Mouse (Mus musculus) forebrain, embryonic 12.5 days (tissue): ENCODE data around the gene Ppbp. TPM values are rescaled to one million over a fixed set of nuclear protein-coding genes. Genes with fewer than 3 reads are reported as not detected.
A peak's percentile ranks its signal among the peaks of the same experiment; 100 is the strongest.

Source experiments
- ATAC-seq: fragments of 200-750 bp; cut with Nextera tagmentation; 2 replicates; pipeline ENCODE4 v1.8.0; 2017; ENCODE audit warnings: moderate TSS enrichment; ENCODE audit not compliant: low FRiP score
- H3K27ac ChIP-seq: fragments of 300-500 bp; sonication (generic); 2 replicates; pipeline ENCODE4 v1.5.1; 2016; ENCODE audit warnings: mild to moderate bottlenecking
- H3K27me3 ChIP-seq: fragments of 300-500 bp; sonication (generic); 2 replicates; pipeline ENCODE4 v1.6.1; 2016; ENCODE audit warnings: mild to moderate bottlenecking
- H3K36me3 ChIP-seq: fragments of 300-500 bp; sonication (generic); replicated peaks from 2 replicates; pipeline ENCODE4 v1.6.1; 2016; ENCODE audit warnings: mild to moderate bottlenecking
- H3K4me1 ChIP-seq: fragments of 300-500 bp; sonication (generic); 2 replicates; pipeline ENCODE4 v1.6.1; 2016
- H3K4me2 ChIP-seq: fragments of 300-500 bp; sonication (generic); 2 replicates; pipeline ENCODE4 v1.6.1; 2016; ENCODE audit warnings: mild to moderate bottlenecking, moderate library complexity
- H3K4me3 ChIP-seq: fragments of 300-500 bp; sonication (generic); replicated peaks from 2 replicates; pipeline ENCODE4 v1.5.1; 2016; ENCODE audit warnings: mild to moderate bottlenecking
- H3K9ac ChIP-seq: fragments of 300-500 bp; sonication (generic); 2 replicates; pipeline ENCODE4 v1.6.1; 2016; ENCODE audit warnings: mild to moderate bottlenecking
- H3K9me3 ChIP-seq: fragments of 300-500 bp; sonication (generic); 2 replicates; pipeline ENCODE4 v1.6.1; 2016
- WGBS: fragments of 180-500 bp; shearing (Covaris S2); methylation state at CpG from one replicate; pipeline ENCODE4 v1.1.7; 2016; 5-methylcytosine and 5-hydroxymethylcytosine counted together
- polyA plus RNA-seq: library from polyadenylated mRNA; unstranded; fragments of >200 nt; fragmentation: Nextera tagmentation; extraction: Ambion mirVana; gene quantifications from 2 replicates; pipeline ENCODE4 v1.2.1, GENCODE M21; 2016

The Ppbp gene
- polyA plus RNA-seq, 1 experiment from 2014 or later: 6.6 TPM

- Histone ChIP-seq H3K4me3 (no peak overlapping the region), H3K9ac (no peak overlapping the region), H3K4me1 (no peaks in the 10 kb centered on the region), H3K9me3 (no peaks in the 10 kb centered on the region), H3K27ac (no peak overlapping the region), H3K4me2 (no peak overlapping the region), H3K27me3 (0 out of 2 replicates have a peak, but pooled peaks cover 4% of the 10 kb centered on the region), H3K36me3 (no peaks in the 10 kb centered on the region)
- 82% methylated on average over 8 of the region's 8 CpGs for WGBS
- no peak for ATAC-seq
Measured at GRCm38 (mm10) chr5:90765821-90766606, 2.3 kb upstream of the Ppbp start.

GRCm38 (mm10) chr5:90771369-90771768 is 3.1 kb downstream of the Ppbp start:
- no peak overlapping the region for H3K27ac ChIP-seq
- WGBS: 69% methylated on average over 3 of the region's 3 CpGs

DNA sequence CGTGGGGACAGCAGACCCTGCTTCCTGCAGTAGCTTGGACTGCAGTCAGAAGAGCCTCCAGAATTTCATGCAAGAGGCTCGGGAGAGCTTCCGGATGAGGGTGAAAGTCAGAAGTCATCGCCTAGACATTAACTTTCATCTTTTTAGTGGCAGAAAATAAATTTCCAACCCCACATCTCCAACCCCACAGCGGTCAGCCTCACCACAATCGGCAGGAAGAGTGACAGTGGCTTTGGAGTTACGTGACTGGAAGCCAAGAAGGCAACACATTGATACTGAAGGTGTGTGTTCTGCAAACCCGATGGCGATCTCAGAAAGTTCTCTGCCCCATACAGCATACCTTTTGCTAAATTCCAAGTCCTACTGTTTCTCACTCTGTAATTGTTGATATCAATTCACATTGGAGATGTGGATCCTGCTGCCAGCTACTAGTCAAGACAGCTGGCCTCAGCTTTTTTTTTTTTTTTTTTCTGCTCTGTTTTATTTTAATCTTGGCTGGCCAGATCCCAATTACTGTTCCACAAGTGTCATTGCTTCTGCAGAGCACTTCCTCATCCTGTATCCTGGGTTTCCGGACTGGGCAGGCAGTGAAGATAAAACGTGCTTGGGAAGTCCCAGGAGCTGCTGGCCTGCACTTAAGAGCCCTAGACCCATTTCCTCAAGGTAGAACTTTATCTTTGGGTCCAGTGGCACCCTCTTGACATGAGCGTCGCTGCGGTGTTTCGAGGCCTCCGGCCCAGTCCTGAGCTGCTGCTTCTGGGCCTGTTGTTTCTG is 3.7 kb downstream of the Ppbp start, which contains the start of gene Pf4:
Gene Pf4 (plus strand): TSS at position 556 of the 774 bp plus-strand sequence.
- H3K36me3 ChIP-seq: no peaks in the 10 kb centered on the region
- H3K4me3 ChIP-seq: no peak within 1 kb of the TSS
- H3K27ac ChIP-seq: no peak within 1 kb of the TSS
- no peak within 1 kb of the TSS for H3K4me2 ChIP-seq
- no peaks in the 10 kb centered on the region for H3K27me3 ChIP-seq
- no peaks in the 10 kb centered on the region for H3K4me1 ChIP-seq
- no peaks in the 10 kb centered on the region for H3K9me3 ChIP-seq
- ATAC-seq: no peak
- 91% methylated on average over 16 of the region's 16 CpGs for WGBS
- no peak within 1 kb of the TSS for H3K9ac ChIP-seq

More at GRCm38 (mm10) chr5:90771369-90771768, 3.1 kb downstream of the Ppbp start:
- H3K9me3 ChIP-seq: no peaks in the 10 kb centered on the region
- ATAC-seq: no peak
- H3K4me1 ChIP-seq: no peaks in the 10 kb centered on the region
- H3K9ac ChIP-seq: no peak overlapping the region
- no peaks in the 10 kb centered on the region for H3K36me3 ChIP-seq
- no peak overlapping the region for H3K4me2 ChIP-seq
- no peaks in the 10 kb centered on the region for H3K27me3 ChIP-seq
- no peak overlapping the region for H3K4me3 ChIP-seq

- ATAC-seq: no peak
- 94% methylated on average over 5 of the region's 5 CpGs for WGBS
- Histone ChIP-seq H3K9me3 (no peaks in the 10 kb centered on the region), H3K27me3 (no peaks in the 10 kb centered on the region), H3K9ac (no peak overlapping the region), H3K36me3 (no peaks in the 10 kb centered on the region), H3K4me2 (no peak overlapping the region), H3K27ac (no peak overlapping the region), H3K4me3 (no peak overlapping the region), H3K4me1 (no peaks in the 10 kb centered on the region)
Measured at GRCm38 (mm10) chr5:90775562-90775961, 7.2 kb downstream of the Ppbp start.

GRCm38 (mm10) chr5:90777621-90778020 is 9.3 kb downstream of the Ppbp start:
- 66% methylated on average over 10 of the region's 10 CpGs for WGBS
- Histone ChIP-seq H3K9ac (no peak overlapping the region), H3K27me3 (no peaks in the 10 kb centered on the region), H3K4me2 (no peak overlapping the region), H3K4me3 (no peak overlapping the region), H3K4me1 (no peaks in the 10 kb centered on the region), H3K36me3 (no peaks in the 10 kb centered on the region), H3K27ac (no peak overlapping the region), H3K9me3 (no peaks in the 10 kb centered on the region)
- no peak for ATAC-seq

GRCm38 (mm10) chr5:90778856-90779255 is 10.5 kb downstream of the Ppbp start:
- Histone ChIP-seq H3K9me3 (no peaks in the 10 kb centered on the region), H3K27ac (no peak overlapping the region), H3K4me1 (no peaks in the 10 kb centered on the region), H3K4me2 (no peak overlapping the region), H3K36me3 (no peaks in the 10 kb centered on the region), H3K9ac (no peak overlapping the region), H3K27me3 (no peaks in the 10 kb centered on the region), H3K4me3 (no peak overlapping the region)
- WGBS: 84% methylated on average over 6 of the region's 6 CpGs
- no peak for ATAC-seq

DNA sequence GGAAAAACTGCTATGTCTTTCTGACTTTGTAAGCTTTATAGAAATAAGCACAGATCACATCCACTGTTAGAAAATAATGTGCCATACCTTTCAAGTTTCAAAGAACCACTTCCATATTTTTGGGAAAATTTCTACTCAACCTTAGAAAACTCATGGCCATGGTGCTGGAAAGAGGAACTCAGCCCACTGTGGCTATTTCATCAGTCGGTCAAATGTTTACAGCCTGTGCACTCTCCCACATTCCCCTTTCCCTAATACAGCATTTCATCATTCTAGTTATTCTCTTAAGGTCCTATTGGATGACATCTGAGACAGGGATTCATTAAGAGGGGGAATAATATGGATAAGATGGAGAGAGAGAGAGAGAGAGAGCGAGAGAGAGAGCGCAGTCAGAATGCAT is 15.4 kb downstream of the Ppbp start:
- WGBS: 86% methylated on average over 3 of the region's 3 CpGs
- Histone ChIP-seq H3K4me3 (no peak overlapping the region), H3K36me3 (no peaks in the 10 kb centered on the region), H3K9ac (no peak overlapping the region), H3K4me2 (no peak overlapping the region), H3K4me1 (peaks cover 3% of the 10 kb centered on the region; the same call in 1 of the 2 replicates), H3K9me3 (no peaks in the 10 kb centered on the region), H3K27me3 (no peaks in the 10 kb centered on the region), H3K27ac (no peak overlapping the region)
- no peak for ATAC-seq

DNA sequence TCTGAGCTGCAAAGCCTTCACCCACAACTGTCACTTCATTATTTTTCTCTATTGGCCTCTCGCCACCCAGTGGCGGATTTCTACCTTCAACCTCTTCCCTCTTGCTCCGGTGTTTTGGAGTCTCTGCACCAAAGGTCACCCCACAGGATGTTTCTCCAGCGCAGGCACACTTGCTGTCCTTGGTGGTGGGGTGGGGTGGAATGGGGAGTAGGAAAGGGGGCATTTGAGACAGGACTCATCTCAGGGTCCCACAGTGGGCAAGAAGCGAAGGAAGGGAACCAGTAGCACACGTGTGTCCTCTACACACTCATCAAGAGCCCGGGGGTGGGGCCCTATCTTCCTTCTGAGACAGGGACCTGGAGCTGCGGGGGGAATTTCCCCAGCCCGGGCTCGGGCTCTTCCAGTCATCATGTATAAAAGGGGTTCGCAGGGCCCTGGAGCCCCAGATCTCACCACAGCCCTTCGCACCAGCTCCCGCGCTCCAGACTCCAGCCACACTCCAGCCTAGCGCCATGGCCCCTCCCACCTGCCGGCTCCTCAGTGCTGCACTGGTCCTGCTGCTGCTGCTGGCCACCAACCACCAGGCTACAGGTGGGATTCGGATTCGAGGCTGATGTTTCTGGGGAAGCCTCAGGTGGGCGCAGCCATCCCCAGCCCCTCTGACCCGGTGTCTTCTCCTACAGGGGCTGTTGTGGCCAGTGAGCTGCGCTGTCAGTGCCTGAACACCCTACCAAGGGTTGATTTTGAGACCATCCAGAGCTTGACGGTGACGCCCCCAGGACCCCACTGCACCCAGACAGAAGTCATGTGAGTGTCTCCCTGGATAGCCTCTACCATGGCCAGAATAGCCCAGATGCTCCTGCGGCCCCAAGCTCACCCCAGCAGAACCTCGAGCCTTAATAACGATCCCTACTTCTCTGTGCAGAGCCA is 17.6 kb downstream of the Ppbp start, which contains the start of gene Cxcl3:
Gene Cxcl3 (plus strand): TSS at position 445 of the 930 bp plus-strand sequence.
- Histone ChIP-seq H3K4me3 (peak within 1 kb of the TSS; percentile 32), H3K9ac (no peak within 1 kb of the TSS), H3K4me2 (peak within 1 kb of the TSS; percentile 67), H3K27ac (no peak within 1 kb of the TSS), H3K36me3 (no peaks in the 10 kb centered on the region), H3K9me3 (no peaks in the 10 kb centered on the region), H3K4me1 (peaks cover 3% of the 10 kb centered on the region; the same call in 1 of the 2 replicates), H3K27me3 (no peaks in the 10 kb centered on the region)
- peak; percentile 89 for ATAC-seq
- WGBS: 17% methylated on average over 26 of the region's 26 CpGs

DNA sequence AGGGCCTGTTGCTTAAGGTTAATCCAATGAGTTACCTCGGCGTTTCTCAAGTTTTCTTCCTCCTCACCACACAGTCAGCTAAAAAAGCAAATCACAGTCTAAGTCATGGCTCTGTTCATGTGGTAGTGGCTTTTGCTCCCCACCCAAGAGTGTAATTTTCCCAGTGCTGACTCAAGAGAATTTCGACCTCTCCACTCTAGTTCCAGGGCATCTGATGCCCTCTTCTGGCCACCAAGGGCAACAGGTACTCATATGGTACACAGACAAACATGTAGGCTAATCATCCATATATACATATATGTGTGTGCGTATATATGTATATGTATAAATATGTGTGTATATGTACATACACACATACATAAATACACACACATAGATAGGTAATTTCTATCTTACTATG is 19.8 kb downstream of the Ppbp start:
- Histone ChIP-seq H3K27ac (no peak overlapping the region), H3K9ac (no peak overlapping the region), H3K36me3 (no peaks in the 10 kb centered on the region), H3K27me3 (no peaks in the 10 kb centered on the region), H3K4me2 (no peak overlapping the region), H3K4me3 (no peak overlapping the region), H3K9me3 (no peaks in the 10 kb centered on the region), H3K4me1 (peaks cover 3% of the 10 kb centered on the region; the same call in 1 of the 2 replicates)
- no peak for ATAC-seq
- WGBS: 65% methylated on average over 4 of the region's 4 CpGs

- no peak overlapping the region for H3K9ac ChIP-seq
- no peak overlapping the region for H3K4me2 ChIP-seq
- peaks cover 3% of the 10 kb centered on the region; the same call in 1 of the 2 replicates for H3K4me1 ChIP-seq
- no peaks in the 10 kb centered on the region for H3K36me3 ChIP-seq
- no peaks in the 10 kb centered on the region for H3K9me3 ChIP-seq
- H3K27ac ChIP-seq: no peak overlapping the region
- WGBS: 92% methylated on average over 11 of the region's 11 CpGs
- no peak overlapping the region for H3K4me3 ChIP-seq
- ATAC-seq: no peak
- no peaks in the 10 kb centered on the region for H3K27me3 ChIP-seq
Measured at GRCm38 (mm10) chr5:90789306-90790073, 21.2 kb downstream of the Ppbp start.

DNA sequence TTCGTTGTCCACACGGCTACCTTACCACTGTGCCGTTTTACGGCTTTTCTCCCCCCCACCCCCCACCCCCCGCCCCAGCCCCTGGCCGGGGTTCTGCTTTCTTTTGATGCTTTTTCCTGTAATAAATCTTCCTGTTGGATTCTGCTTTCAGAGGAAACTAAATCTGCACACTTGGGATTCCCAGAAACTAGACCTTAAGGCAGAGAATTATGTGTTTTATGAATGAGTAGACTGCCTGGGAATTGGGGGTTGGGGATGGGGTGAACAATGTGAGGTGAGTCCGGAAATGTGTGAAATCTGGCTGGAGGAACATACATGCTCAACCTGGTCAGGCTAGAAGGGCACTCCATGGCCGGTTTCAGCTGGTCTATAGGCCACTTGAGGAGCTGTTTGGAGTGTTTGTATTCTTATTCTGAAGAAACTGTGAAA is 21.8 kb downstream of the Ppbp start:
- Histone ChIP-seq H3K36me3 (no peaks in the 10 kb centered on the region), H3K27me3 (no peaks in the 10 kb centered on the region), H3K4me3 (no peak overlapping the region), H3K9ac (no peak overlapping the region), H3K4me2 (no peak overlapping the region), H3K4me1 (peaks cover 3% of the 10 kb centered on the region; the same call in 1 of the 2 replicates), H3K9me3 (no peaks in the 10 kb centered on the region), H3K27ac (no peak overlapping the region)
- ATAC-seq: no peak
- WGBS: 91% methylated on average over 8 of the region's 8 CpGs
